Comparison of ENCODE assay signal across 8 mouse cellular contexts in the genomic region with DNA sequence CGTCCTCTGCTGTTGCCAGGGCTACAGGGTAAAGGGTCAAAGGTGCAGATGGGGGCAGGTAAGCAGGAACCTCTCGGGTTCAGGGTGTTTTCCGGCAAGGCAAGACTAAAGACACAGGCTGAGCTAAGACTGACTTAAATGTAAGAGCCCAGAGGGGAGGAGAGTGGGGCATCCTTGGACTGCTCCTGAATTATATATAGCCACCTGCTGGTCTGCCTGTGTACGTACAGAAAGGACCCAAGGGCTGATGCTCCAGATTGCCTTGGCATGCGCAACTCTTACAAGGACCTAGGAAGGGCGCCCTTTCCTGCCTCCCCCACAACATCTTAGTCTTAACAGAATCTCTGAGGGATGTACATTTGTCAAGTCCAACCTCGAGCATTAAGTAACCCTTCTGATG.
DNase-seq lines count a peak whose midpoint lies in the region; ATAC-seq and TF ChIP-seq lines count a peak whose summit lies in the region.

No protein-coding gene starts in this region.

- H3K27ac ChIP-seq in gastrocnemius, adult 2 months: peak overlapping the region; percentile 28; the same call in 1 of the 2 replicates
- no peak overlapping the region for H3K27ac ChIP-seq in CH12.LX (ENCODE audit: insufficient read depth, low read depth)
- no peak overlapping the region for H3K27ac ChIP-seq in forebrain, embryonic 12.5 days

- DNase-seq in gastrocnemius, adult 2 months: peak; percentile 26
- no peak for DNase-seq in gastrocnemius, adult 8-10 months (ENCODE audit: low spot score in 2 of 2)
- DNase-seq in CH12.LX (ENCODE audit: extremely low read depth): peak; percentile 25
- peak; percentile 33 to 41 for DNase-seq in lung, adult 18-20 months
- DNase-seq in gastrocnemius, postnatal 25 days: no peak
- DNase-seq in layer of hippocampus, adult 9-10 months (ENCODE audit: low spot score): no peak
- DNase-seq in spleen, adult 18-20 months: no peak

- dilution Hi-C loops in CH12.LX (cut with MboI; ENCODE audit: extremely low pct_ligation_motif_present, extremely low pct_unique_long_range_greater_than_20kb, low sequenced_read_pairs): no loop called here

- peak; percentile 35 for TF ChIP-seq RAD21 in CH12.LX (IDR thresholded peaks at IDR 0.05; ENCODE audit: low read depth, low read length)

- H3K4me3 ChIP-seq in gastrocnemius, adult 2 months: no peak overlapping the region
- H3K4me3 ChIP-seq in CH12.LX (replicated peaks in 1 of 3; ENCODE audit: low read depth in 2 of 3, low read length in 2 of 3, poor library complexity in 1 of 3): no peak overlapping the region
- no peak overlapping the region for H3K4me3 ChIP-seq in forebrain, embryonic 12.5 days (replicated peaks)

- WGBS in forebrain, embryonic 12.5 days: 65% methylated on average over 7 of the region's 7 CpGs

- in situ Hi-C loops in CH12.LX (cut with MboI; ENCODE audit: low pct_ligation_motif_present, low pct_unique_long_range_greater_than_20kb, low sequenced_read_pairs): loop anchor here (25.0 kb wide), 1 partner anchor 167 kb away; no protein-coding TSS in a partner anchor

- no peaks in the 10 kb centered on the region for H3K9me3 ChIP-seq in CH12.LX (replicated peaks; ENCODE audit: low read length)
- H3K9me3 ChIP-seq in forebrain, embryonic 12.5 days: no peaks in the 10 kb centered on the region

- no peak for TF ChIP-seq EP300 in CH12.LX (IDR thresholded peaks at IDR 0.05; ENCODE audit: low read length)

- TF ChIP-seq CTCF in gastrocnemius, adult 2 months (IDR thresholded peaks at IDR 0.05): peak; percentile 57
- peak in 1 of 2 experiments; percentile 65; a peak in 2 of 4 replicates for TF ChIP-seq CTCF in CH12.LX (conservative IDR thresholded peaks at IDR 0.05 in 1 of 2, IDR thresholded peaks at IDR 0.05 in 1 of 2; ENCODE audit: low read depth in 2 of 2, low read length in 2 of 2)

- H3K9ac ChIP-seq in CH12.LX (ENCODE audit: insufficient read depth, low read depth): no peak overlapping the region
- H3K9ac ChIP-seq in forebrain, embryonic 12.5 days: no peak overlapping the region

- H3K27me3 ChIP-seq in CH12.LX (replicated peaks): no peaks in the 10 kb centered on the region
- no peaks in the 10 kb centered on the region for H3K27me3 ChIP-seq in forebrain, embryonic 12.5 days

- 0 out of 2 replicates have a peak, but pooled peaks have one; percentile 36 for ATAC-seq in forebrain, embryonic 12.5 days (ENCODE audit: low FRiP score)

- intact Hi-C loops in gastrocnemius, adult 2 months (cut with DNase I): no loop called here

- H3K79me2 ChIP-seq in CH12.LX (replicated peaks; ENCODE audit: control insufficient read depth, extremely low read depth, insufficient read depth, poor library complexity, severe bottlenecking): no peaks in the 10 kb centered on the region

- H3K4me1 ChIP-seq in CH12.LX (ENCODE audit: control insufficient read depth in 1 of 2, insufficient read depth in 2 of 2): no peaks in the 10 kb centered on the region
- no peaks in the 10 kb centered on the region for H3K4me1 ChIP-seq in forebrain, embryonic 12.5 days

- H3K36me3 ChIP-seq in CH12.LX (replicated peaks in 1 of 2; ENCODE audit: control insufficient read depth in 1 of 2, insufficient read depth in 1 of 2, low read length in 1 of 2): no peaks in the 10 kb centered on the region
- no peaks in the 10 kb centered on the region for H3K36me3 ChIP-seq in forebrain, embryonic 12.5 days (replicated peaks)

- no peak for TF ChIP-seq POLR2A in CH12.LX (IDR thresholded peaks at IDR 0.05; ENCODE audit: low read depth, low read length)

- H3K4me2 ChIP-seq in CH12.LX (ENCODE audit: insufficient read depth, low read depth, poor library complexity, severe bottlenecking): peak overlapping the region; percentile 21; the same call in 1 of the 2 replicates
- H3K4me2 ChIP-seq in forebrain, embryonic 12.5 days: no peak overlapping the region

TF ChIP-seq in CH12.LX, 34 proteins besides CTCF, POLR2A, EP300 and RAD21:
- TF ChIP-seq SMC3 (IDR thresholded peaks at IDR 0.05; ENCODE audit: low read depth, low read length): peak; percentile 73
- no peak for TF ChIP-seq MEF2A (IDR thresholded peaks at IDR 0.05; ENCODE audit: borderline replicate concordance, low read depth, low read length)

Comparison
In these comparisons a context has a peak if more than half of its experiments do, and no peak if none do; other contexts are left out.
1. DNase-seq: peak in gastrocnemius, adult 2 months (single experiment), CH12.LX (single experiment) and lung, adult 18-20 months (2 of 2); none in gastrocnemius, adult 8-10 months (0 of 2), gastrocnemius, postnatal 25 days (single experiment), layer of hippocampus, adult 9-10 months (single experiment) and spleen, adult 18-20 months (0 of 2).